Mouse (Mus musculus): ENCODE data around the gene Epha3. TPM values are rescaled to one million over a fixed set of nuclear protein-coding genes. Genes with fewer than 3 reads are reported as not detected.

Epha3 gene
- polyA plus RNA-seq, 1 experiment from 2014 or later: 7.1 TPM

DNA sequence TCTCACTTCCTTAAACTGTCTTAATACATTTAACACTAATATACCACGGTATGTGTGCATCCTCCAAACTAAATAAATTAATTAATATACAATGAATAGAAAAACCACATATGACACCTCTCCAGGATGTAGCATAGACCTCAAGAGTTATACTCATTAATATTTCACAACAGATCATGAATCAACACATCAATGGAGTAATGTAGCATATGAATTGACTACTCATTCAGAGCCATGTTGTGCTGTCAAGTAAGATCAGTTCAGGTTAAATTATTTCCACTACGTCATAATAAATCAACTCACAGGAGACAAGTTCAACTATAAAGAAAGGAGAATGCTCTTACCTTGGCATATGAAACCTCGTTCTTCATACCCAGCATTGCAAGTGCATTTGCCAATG lies 91.4 kb downstream of the Epha3 start:
- ATAC-seq (replicated peaks; ENCODE audit: extremely low read depth, insufficient read depth, low FRiP score): no peak
- WGBS: 88% methylated on average over 3 of the region's 3 CpGs

DNA sequence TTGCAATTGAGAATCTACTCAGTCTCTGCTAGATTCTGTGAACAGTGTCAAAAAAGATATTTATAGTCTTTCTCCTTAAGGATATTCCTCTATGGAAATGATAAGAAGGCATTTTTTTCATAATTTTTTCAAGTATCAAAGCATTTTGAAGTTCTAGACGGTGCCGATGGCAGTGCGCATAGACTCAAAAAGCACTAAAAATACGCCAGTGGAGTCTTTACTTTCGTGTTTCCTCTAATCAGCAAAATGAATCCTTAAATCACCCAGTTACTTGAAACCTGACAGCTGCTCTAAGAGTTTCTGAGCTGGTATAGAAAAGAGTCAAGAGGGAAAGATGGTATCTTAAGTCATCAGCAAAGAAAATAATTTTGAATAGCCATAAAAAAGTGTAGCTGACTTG lies 96.4 kb downstream of the Epha3 start:
- Histone ChIP-seq H3K27ac (ENCODE audit: low read length) (no peak overlapping the region), H3K9ac (ENCODE audit: low read length) (no peak overlapping the region), H3K4me2 (ENCODE audit: low read depth, low read length) (no peak overlapping the region), H3K27me3 (ENCODE audit: control insufficient read depth, insufficient read depth, low read length) (no peaks in the 10 kb centered on the region), H3K36me3 (ENCODE audit: control insufficient read depth, insufficient read depth) (no peaks in the 10 kb centered on the region), H3K9me3 (replicated peaks; ENCODE audit: control insufficient read depth, low read length) (no peaks in the 10 kb centered on the region), H3K4me1 (ENCODE audit: control insufficient read depth, insufficient read depth, low read length) (no peaks in the 10 kb centered on the region), H3K4me3 (ENCODE audit: low read length) (no peak overlapping the region)
- 68% methylated on average over 5 of the region's 5 CpGs for WGBS
- no peak for ATAC-seq (replicated peaks; ENCODE audit: extremely low read depth, insufficient read depth, low FRiP score)

More for the DNA sequence above, 91.4 kb downstream of the Epha3 start:
- H3K4me1 ChIP-seq (ENCODE audit: control insufficient read depth, insufficient read depth, low read length): no peaks in the 10 kb centered on the region
- H3K9me3 ChIP-seq (replicated peaks; ENCODE audit: control insufficient read depth, low read length): no peaks in the 10 kb centered on the region
- H3K4me2 ChIP-seq (ENCODE audit: low read depth, low read length): no peak overlapping the region
- H3K27me3 ChIP-seq (ENCODE audit: control insufficient read depth, insufficient read depth, low read length): no peaks in the 10 kb centered on the region
- no peaks in the 10 kb centered on the region for H3K36me3 ChIP-seq (ENCODE audit: control insufficient read depth, insufficient read depth)
- no peak overlapping the region for H3K4me3 ChIP-seq (ENCODE audit: low read length)
- H3K9ac ChIP-seq (ENCODE audit: low read length): no peak overlapping the region
- H3K27ac ChIP-seq (ENCODE audit: low read length): no peak overlapping the region

- 87% methylated on average over 4 of the region's 4 CpGs for WGBS
- Histone ChIP-seq H3K4me1 (ENCODE audit: control insufficient read depth, insufficient read depth, low read length) (no peaks in the 10 kb centered on the region), H3K9ac (ENCODE audit: low read length) (no peak overlapping the region), H3K9me3 (replicated peaks; ENCODE audit: control insufficient read depth, low read length) (no peaks in the 10 kb centered on the region), H3K27ac (ENCODE audit: low read length) (no peak overlapping the region), H3K4me2 (ENCODE audit: low read depth, low read length) (no peak overlapping the region), H3K4me3 (ENCODE audit: low read length) (no peak overlapping the region), H3K27me3 (ENCODE audit: control insufficient read depth, insufficient read depth, low read length) (no peaks in the 10 kb centered on the region), H3K36me3 (ENCODE audit: control insufficient read depth, insufficient read depth) (no peaks in the 10 kb centered on the region)
- no peak for ATAC-seq (replicated peaks; ENCODE audit: extremely low read depth, insufficient read depth, low FRiP score)
These were observed 102.8 kb downstream of the Epha3 start for GRCm38 (mm10) chr16:63761177-63761576.

GRCm38 (mm10) chr16:63760112-63760511 lies 103.9 kb downstream of the Epha3 start:
- no peaks in the 10 kb centered on the region for H3K4me1 ChIP-seq (ENCODE audit: control insufficient read depth, insufficient read depth, low read length)
- H3K9ac ChIP-seq (ENCODE audit: low read length): no peak overlapping the region
- H3K36me3 ChIP-seq (ENCODE audit: control insufficient read depth, insufficient read depth): no peaks in the 10 kb centered on the region
- H3K4me3 ChIP-seq (ENCODE audit: low read length): no peak overlapping the region
- ATAC-seq (replicated peaks; ENCODE audit: extremely low read depth, insufficient read depth, low FRiP score): no peak
- no peak overlapping the region for H3K27ac ChIP-seq (ENCODE audit: low read length)
- H3K27me3 ChIP-seq (ENCODE audit: control insufficient read depth, insufficient read depth, low read length): no peaks in the 10 kb centered on the region
- no peak overlapping the region for H3K4me2 ChIP-seq (ENCODE audit: low read depth, low read length)
- 39% methylated on average over 2 of the region's 2 CpGs for WGBS
- no peaks in the 10 kb centered on the region for H3K9me3 ChIP-seq (replicated peaks; ENCODE audit: control insufficient read depth, low read length)

DNA sequence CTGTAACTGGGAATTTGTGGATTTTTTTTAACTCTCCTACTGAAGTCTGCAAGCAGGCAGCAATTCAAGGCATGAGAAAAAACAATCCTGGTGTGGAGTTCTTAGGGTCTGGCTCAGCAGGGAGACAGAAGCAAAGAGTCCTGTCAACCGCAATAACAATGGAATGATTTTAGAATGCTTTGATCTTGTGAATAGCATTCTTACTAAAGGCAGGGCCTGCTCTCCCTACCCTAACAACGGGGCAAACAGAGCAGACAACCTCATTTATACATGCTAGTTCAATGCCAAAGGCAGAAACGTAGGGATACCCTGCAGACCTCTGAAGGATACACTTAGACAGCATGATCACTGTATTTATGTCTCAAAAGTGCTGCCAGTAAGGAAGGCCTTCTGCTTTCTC lies 110.9 kb downstream of the Epha3 start:
- H3K36me3 ChIP-seq (ENCODE audit: control insufficient read depth, insufficient read depth): no peaks in the 10 kb centered on the region
- H3K9ac ChIP-seq (ENCODE audit: low read length): no peak overlapping the region
- ATAC-seq (replicated peaks; ENCODE audit: extremely low read depth, insufficient read depth, low FRiP score): no peak
- peaks cover 2% of the 10 kb centered on the region; the same call in 1 of the 2 replicates for H3K4me1 ChIP-seq (ENCODE audit: control insufficient read depth, insufficient read depth, low read length)
- H3K4me3 ChIP-seq (ENCODE audit: low read length): no peak overlapping the region
- no peaks in the 10 kb centered on the region for H3K27me3 ChIP-seq (ENCODE audit: control insufficient read depth, insufficient read depth, low read length)
- H3K4me2 ChIP-seq (ENCODE audit: low read depth, low read length): no peak overlapping the region; the same call in 1 of the 2 replicates
- H3K9me3 ChIP-seq (replicated peaks; ENCODE audit: control insufficient read depth, low read length): no peaks in the 10 kb centered on the region
- WGBS: 11% methylated on average over 3 of the region's 3 CpGs
- H3K27ac ChIP-seq (ENCODE audit: low read length): no peak overlapping the region

DNA sequence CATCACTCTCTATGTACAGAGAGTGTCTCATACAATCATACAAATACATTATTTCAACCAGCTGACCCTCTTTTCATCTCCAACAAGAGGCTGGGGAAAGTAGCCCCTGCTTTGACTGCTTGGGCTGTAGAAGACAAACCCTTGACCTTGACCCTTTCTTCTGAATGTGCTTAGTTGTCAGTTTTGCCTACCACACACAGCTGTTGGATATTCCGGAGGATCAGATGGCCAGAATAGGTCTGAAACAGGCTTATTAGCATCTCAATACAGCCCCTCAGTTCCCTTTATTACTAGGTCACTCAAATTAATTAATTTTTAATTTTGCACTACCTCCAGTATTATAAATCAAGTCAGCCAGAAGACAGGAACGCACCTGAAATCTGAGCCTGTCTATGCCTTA lies 116.2 kb downstream of the Epha3 start:
- Histone ChIP-seq H3K9me3 (replicated peaks; ENCODE audit: control insufficient read depth, low read length) (no peaks in the 10 kb centered on the region), H3K4me3 (ENCODE audit: low read length) (no peak overlapping the region), H3K4me2 (ENCODE audit: low read depth, low read length) (no peak overlapping the region), H3K27ac (ENCODE audit: low read length) (no peak overlapping the region), H3K9ac (ENCODE audit: low read length) (no peak overlapping the region), H3K27me3 (ENCODE audit: control insufficient read depth, insufficient read depth, low read length) (no peaks in the 10 kb centered on the region), H3K4me1 (ENCODE audit: control insufficient read depth, insufficient read depth, low read length) (no peaks in the 10 kb centered on the region), H3K36me3 (ENCODE audit: control insufficient read depth, insufficient read depth) (no peaks in the 10 kb centered on the region)
- no peak for ATAC-seq (replicated peaks; ENCODE audit: extremely low read depth, insufficient read depth, low FRiP score)
- 73% methylated on average over 2 of the region's 2 CpGs for WGBS

DNA sequence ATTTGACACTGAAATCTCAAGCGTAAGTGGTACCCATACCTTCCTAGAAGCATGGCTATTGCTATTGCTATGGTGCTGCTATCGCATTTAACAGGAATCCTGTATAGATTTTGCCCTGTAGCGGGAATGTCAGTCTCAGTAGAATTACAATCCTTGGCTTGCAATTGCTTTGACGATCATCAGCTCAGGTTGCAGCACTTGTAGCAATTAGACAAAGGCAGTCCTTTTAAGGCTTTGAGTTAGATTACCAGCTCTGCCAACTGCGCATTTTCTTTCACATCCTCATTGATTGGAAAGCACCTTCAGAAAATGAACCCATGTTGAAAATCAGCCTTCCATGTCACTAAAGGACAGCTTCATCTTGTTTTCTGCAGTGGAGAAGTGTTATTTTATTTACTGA lies 118.5 kb downstream of the Epha3 start:
- Histone ChIP-seq H3K36me3 (ENCODE audit: control insufficient read depth, insufficient read depth) (no peaks in the 10 kb centered on the region), H3K27me3 (ENCODE audit: control insufficient read depth, insufficient read depth, low read length) (no peaks in the 10 kb centered on the region), H3K9me3 (replicated peaks; ENCODE audit: control insufficient read depth, low read length) (no peaks in the 10 kb centered on the region), H3K4me2 (ENCODE audit: low read depth, low read length) (no peak overlapping the region), H3K9ac (ENCODE audit: low read length) (no peak overlapping the region), H3K27ac (ENCODE audit: low read length) (no peak overlapping the region), H3K4me1 (ENCODE audit: control insufficient read depth, insufficient read depth, low read length) (no peaks in the 10 kb centered on the region), H3K4me3 (ENCODE audit: low read length) (no peak overlapping the region)
- no peak for ATAC-seq (replicated peaks; ENCODE audit: extremely low read depth, insufficient read depth, low FRiP score)
- 78% methylated on average over 5 of the region's 5 CpGs for WGBS

- no peak overlapping the region for H3K4me3 ChIP-seq (ENCODE audit: low read length)
- no peaks in the 10 kb centered on the region for H3K9me3 ChIP-seq (replicated peaks; ENCODE audit: control insufficient read depth, low read length)
- H3K27me3 ChIP-seq (ENCODE audit: control insufficient read depth, insufficient read depth, low read length): no peaks in the 10 kb centered on the region
- no peak for ATAC-seq (replicated peaks; ENCODE audit: extremely low read depth, insufficient read depth, low FRiP score)
- no peak overlapping the region for H3K4me2 ChIP-seq (ENCODE audit: low read depth, low read length)
- no peaks in the 10 kb centered on the region for H3K36me3 ChIP-seq (ENCODE audit: control insufficient read depth, insufficient read depth)
- H3K27ac ChIP-seq (ENCODE audit: low read length): no peak overlapping the region
- H3K9ac ChIP-seq (ENCODE audit: low read length): no peak overlapping the region
- 56% methylated on average over 9 of the region's 9 CpGs for WGBS
- no peaks in the 10 kb centered on the region for H3K4me1 ChIP-seq (ENCODE audit: control insufficient read depth, insufficient read depth, low read length)
These were observed 120.6 kb downstream of the Epha3 start for GRCm38 (mm10) chr16:63743208-63743854.

DNA sequence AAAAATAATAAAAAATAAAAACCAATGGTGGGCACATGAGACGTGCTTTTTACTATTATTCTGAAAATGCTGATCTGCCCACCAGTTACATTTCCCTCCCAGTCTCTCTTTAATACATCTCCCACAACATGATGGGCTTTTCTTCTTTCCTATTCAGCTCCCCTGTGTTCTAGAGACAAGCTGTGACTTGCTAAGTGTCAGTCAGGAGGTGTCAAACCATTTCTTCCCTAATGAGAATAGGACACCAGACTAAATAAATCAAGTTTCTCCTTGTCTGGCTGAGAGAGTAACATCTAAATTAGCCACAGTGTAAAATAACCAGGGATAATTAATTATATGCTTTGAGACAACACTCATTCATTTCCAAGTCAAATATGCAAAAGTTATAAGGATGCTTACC lies 144.7 kb downstream of the Epha3 start:
- Histone ChIP-seq H3K36me3 (ENCODE audit: control insufficient read depth, insufficient read depth) (no peaks in the 10 kb centered on the region), H3K9ac (ENCODE audit: low read length) (no peak overlapping the region), H3K27ac (ENCODE audit: low read length) (no peak overlapping the region), H3K4me1 (ENCODE audit: control insufficient read depth, insufficient read depth, low read length) (no peaks in the 10 kb centered on the region), H3K4me2 (ENCODE audit: low read depth, low read length) (no peak overlapping the region), H3K4me3 (ENCODE audit: low read length) (no peak overlapping the region), H3K9me3 (replicated peaks; ENCODE audit: control insufficient read depth, low read length) (no peaks in the 10 kb centered on the region), H3K27me3 (ENCODE audit: control insufficient read depth, insufficient read depth, low read length) (no peaks in the 10 kb centered on the region)
- WGBS: 77% methylated on average over 1 of the region's 1 CpGs
- ATAC-seq (replicated peaks; ENCODE audit: extremely low read depth, insufficient read depth, low FRiP score): no peak
